Mouse (Mus musculus) liver, embryonic 14.5 days (tissue): ENCODE data around the gene Col26a1. TPM values are rescaled to one million over a fixed set of nuclear protein-coding genes. Genes with fewer than 3 reads are reported as not detected.
A peak's percentile ranks its signal among the peaks of the same experiment; 100 is the strongest.

Experiments used
- ATAC-seq: fragments of 200-750 bp; cut with Nextera tagmentation; 2 replicates; pipeline ENCODE4 v1.8.0; 2017; ENCODE audit warnings: moderate number of reproducible peaks, mild to moderate bottlenecking, moderate library complexity; ENCODE audit not compliant: insufficient read depth
- DNase-seq, 3 experiments: peaks; one replicate each; pipeline ENCODE4 v3.0.0-alpha.2; 2012 to 2013; ENCODE audit warnings: low read depth in 3 of 3, low spot score in 3 of 3
- H3K27ac ChIP-seq: fragments of 300-500 bp; sonication (generic); 2 replicates; pipeline ENCODE4 v1.5.1; 2014; ENCODE audit warnings: moderate library complexity, mild to moderate bottlenecking, control low read depth, inconsistent platforms
- H3K27me3 ChIP-seq: fragments of 300-500 bp; sonication (generic); 2 replicates; pipeline ENCODE4 v1.6.1; 2014; ENCODE audit warnings: mild to moderate bottlenecking, low read length, moderate library complexity; ENCODE audit not compliant: control insufficient read depth, insufficient read depth
- H3K36me3 ChIP-seq: fragments of 300-500 bp; sonication (generic); replicated peaks from 2 replicates; pipeline ENCODE4 v1.6.1; 2014; ENCODE audit warnings: low read depth; ENCODE audit not compliant: control insufficient read depth, insufficient read depth
- H3K4me1 ChIP-seq, 2 experiments: fragments of 200-500 bp in 1 of 2; fragments of 300-500 bp in 1 of 2; sonication (generic) in 1 of 2; replicated peaks; 2 replicates each; pipeline ENCODE4 v1.6.1; 2012 to 2014; ENCODE audit warnings: antibody characterized with exemption in 1 of 2, inconsistent platforms in 1 of 2, low read length in 1 of 2; ENCODE audit not compliant: control insufficient read depth in 2 of 2, insufficient read depth in 2 of 2
- H3K4me2 ChIP-seq: fragments of 300-500 bp; sonication (generic); 2 replicates; pipeline ENCODE4 v1.6.1; 2014; ENCODE audit warnings: low read depth, mild to moderate bottlenecking, control low read depth, moderate library complexity
- H3K4me3 ChIP-seq, 2 experiments: fragments of 200-500 bp in 1 of 2; fragments of 300-500 bp in 1 of 2; sonication (generic) in 1 of 2; 2 replicates each; pipeline ENCODE4 v1.5.1; 2012 to 2014; ENCODE audit warnings: low read depth in 2 of 2, low read length in 2 of 2, mild to moderate bottlenecking in 2 of 2, control low read depth in 1 of 2, inconsistent platforms in 1 of 2, moderate library complexity in 1 of 2; ENCODE audit not compliant: insufficient read depth in 1 of 2
- H3K9ac ChIP-seq: fragments of 300-500 bp; sonication (generic); replicated peaks from 2 replicates; pipeline ENCODE4 v1.6.1; 2014; ENCODE audit warnings: mild to moderate bottlenecking, control low read depth, moderate library complexity
- H3K9me3 ChIP-seq: fragments of 300-500 bp; sonication (generic); 2 replicates; pipeline ENCODE4 v1.6.1; 2016; ENCODE audit warnings: low read length, mixed read lengths; ENCODE audit not compliant: control insufficient read depth
- CTCF ChIP-seq: IDR thresholded peaks from 2 replicates; pipeline ENCODE4 v1.5.1; 2016; ENCODE audit warnings: antibody characterized with exemption, low read depth, control low read depth
- EP300 ChIP-seq: IDR thresholded peaks from 2 replicates; pipeline ENCODE4 v1.6.1; 2016; ENCODE audit warnings: antibody characterized with exemption, low read depth
- WGBS: fragments of 180-500 bp; shearing (Covaris S2); extraction: QIAGEN DNeasy Blood & Tissue Kit; methylation state at CpG from one replicate; pipeline ENCODE4 v1.1.7; 2014; ENCODE audit not compliant: insufficient replicate concordance; 5-methylcytosine and 5-hydroxymethylcytosine counted together
- polyA plus RNA-seq, 2 experiments: library from polyadenylated mRNA; depleted of rRNA in 1 of 2; stranded (reverse) in 1 of 2; unstranded in 1 of 2; fragments of >200 nt; fragmentation: Nextera tagmentation in 1 of 2; extraction: Ambion mirVana in 1 of 2; gene quantifications; 2 replicates each; pipeline versions ENCODE4 v1.2.1 to v1.2.3; 2012 to 2014

The Col26a1 gene
- polyA plus RNA-seq, 2 experiments: 0.06 to 0.18 TPM

DNA sequence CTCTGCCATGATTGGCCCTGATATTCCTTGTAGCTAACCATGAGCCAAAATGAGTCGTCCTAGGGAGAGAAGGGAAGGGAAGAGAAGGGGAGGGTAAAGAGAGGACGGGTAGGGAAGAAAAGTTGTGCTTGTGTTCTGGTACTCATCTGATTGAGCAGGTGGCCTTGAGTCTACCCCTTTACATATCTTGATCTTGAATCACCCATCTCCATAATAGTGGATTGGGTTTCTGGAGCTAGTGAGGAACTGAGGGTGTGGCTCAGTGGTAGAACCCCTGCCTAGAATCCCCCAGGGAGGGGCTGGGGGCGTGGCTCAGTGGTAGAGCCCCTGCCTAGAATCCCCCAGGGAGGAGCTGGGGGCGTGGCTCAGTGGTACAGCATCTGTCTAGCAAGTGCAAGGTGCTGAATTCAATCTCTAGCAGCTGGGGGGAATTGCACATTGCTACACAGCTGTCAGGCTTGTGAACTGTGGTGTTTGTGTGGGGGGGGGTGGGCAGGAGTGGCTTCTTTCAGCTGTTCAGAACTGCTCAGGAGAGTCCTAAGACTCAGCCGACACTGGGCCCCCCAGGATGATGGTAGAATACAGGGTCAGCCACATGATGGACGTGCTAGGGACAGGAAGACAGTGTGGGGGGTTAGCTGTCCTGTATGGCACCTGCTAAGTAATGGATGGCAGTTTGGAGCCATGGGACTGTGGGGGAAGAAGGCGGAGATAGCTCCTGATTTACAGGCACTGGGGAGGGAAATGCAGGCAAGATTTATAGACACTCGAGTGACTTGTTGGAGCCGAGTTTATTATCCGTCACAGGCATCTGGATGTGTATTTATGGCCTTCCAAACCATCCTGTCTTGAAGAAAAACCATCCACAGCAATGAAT lies 166.1 kb downstream of the Col26a1 start:
- WGBS: 34% methylated on average over 10 of the region's 10 CpGs
- ATAC-seq (no peak), DNase-seq (no peak)
- no peak overlapping the region for H3K4me3 ChIP-seq
- H3K9ac ChIP-seq: no peak overlapping the region
- H3K27ac ChIP-seq: no peak overlapping the region
- H3K4me1 ChIP-seq: no peaks in the 10 kb centered on the region
- no peak overlapping the region for H3K4me2 ChIP-seq
- H3K27me3 ChIP-seq: no peaks in the 10 kb centered on the region; the same call in 1 of the 2 replicates
- no peaks in the 10 kb centered on the region for H3K36me3 ChIP-seq
- TF ChIP-seq EP300 (no peak), CTCF (no peak)
- no peaks in the 10 kb centered on the region for H3K9me3 ChIP-seq

DNA sequence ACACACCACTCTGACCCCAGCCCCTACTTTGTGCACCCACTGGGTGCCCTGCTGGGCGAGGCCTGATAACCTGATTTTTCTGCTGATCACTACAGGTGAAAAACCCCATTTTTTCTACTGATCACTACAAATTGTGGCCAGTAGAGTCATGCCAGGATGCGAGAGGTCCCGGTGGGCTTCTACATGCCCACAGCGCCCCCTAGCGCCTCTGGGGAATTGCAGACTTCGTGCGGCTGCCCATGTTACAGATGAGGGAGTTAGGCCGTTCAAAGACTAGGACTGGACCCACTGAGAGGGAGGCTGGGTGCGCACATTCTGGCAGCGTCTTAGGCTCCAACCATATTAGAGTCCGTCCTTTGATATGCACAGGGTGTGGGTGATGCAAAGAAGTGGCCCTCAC lies 168.1 kb downstream of the Col26a1 start:
- H3K4me1 ChIP-seq: no peaks in the 10 kb centered on the region
- H3K36me3 ChIP-seq: no peaks in the 10 kb centered on the region
- H3K4me3 ChIP-seq: no peak overlapping the region
- no peak overlapping the region for H3K4me2 ChIP-seq
- H3K27ac ChIP-seq: no peak overlapping the region
- TF ChIP-seq EP300: no peak
- TF ChIP-seq CTCF: peak; percentile 66
- DNase-seq (no peak), ATAC-seq (no peak)
- H3K27me3 ChIP-seq: no peaks in the 10 kb centered on the region; the same call in 1 of the 2 replicates
- 17% methylated on average over 11 of the region's 11 CpGs for WGBS
- H3K9me3 ChIP-seq: no peaks in the 10 kb centered on the region
- H3K9ac ChIP-seq: no peak overlapping the region

DNA sequence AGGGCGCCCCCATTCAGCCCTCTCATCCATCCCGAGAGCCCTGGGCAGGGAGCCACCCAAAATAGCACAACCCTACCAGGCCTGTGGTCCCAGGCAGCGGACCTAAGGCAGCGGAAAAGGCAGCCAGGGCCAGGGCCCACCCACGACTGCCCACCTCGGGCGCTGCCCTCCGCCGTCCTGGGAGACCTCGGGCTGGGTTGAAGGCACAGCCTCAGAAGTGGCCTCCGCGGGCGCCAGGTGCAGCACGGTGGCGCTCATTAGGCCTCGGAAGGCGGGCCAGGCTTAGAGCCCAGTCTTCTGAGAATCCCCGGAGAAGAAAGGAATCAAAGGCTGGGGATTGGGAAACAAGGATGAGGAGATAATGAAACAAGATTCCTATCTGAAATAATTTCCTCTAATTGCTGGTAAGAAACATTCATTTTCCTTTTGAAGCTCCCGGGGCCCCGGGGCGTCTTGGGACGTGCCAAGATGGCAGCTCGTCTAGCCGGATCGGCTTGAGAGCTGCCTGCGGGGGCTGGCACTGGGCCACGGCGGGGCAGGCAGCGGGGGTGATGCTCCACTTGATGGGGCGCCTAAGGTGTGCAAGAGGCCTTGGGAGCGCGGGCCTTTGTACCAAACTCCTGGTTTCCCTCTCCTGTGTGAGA lies 168.7 kb downstream of the Col26a1 start:
- no peaks in the 10 kb centered on the region for H3K36me3 ChIP-seq
- H3K4me1 ChIP-seq: no peaks in the 10 kb centered on the region
- WGBS: 30% methylated on average over 32 of the region's 32 CpGs
- DNase-seq: no peak
- no peaks in the 10 kb centered on the region for H3K9me3 ChIP-seq
- ATAC-seq: no peak
- no peak overlapping the region for H3K27ac ChIP-seq
- no peak overlapping the region for H3K9ac ChIP-seq
- H3K4me3 ChIP-seq: no peak overlapping the region
- H3K27me3 ChIP-seq: no peaks in the 10 kb centered on the region; the same call in 1 of the 2 replicates
- no peak overlapping the region for H3K4me2 ChIP-seq
- no peak for TF ChIP-seq CTCF
- no peak for TF ChIP-seq EP300

DNA sequence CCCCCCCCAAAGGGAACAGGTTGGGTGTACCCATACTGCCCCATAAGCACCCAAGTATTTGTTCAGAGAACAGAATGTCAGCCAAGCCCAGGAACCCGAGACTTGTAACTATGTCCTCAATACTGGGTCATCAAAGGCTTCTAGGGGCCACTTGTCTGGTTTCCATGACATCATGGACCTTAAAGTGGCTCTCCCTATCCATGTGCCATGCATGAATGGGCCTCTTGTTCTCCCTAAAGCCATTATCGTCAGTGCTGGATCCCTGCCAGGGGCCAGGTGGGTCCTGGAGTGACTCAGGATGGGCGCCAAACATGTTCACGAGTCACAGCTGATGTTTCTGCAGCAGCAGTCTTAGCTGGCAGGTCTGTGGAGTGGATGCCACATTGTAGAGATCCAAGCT lies 172.3 kb downstream of the Col26a1 start:
- WGBS: 52% methylated on average over 4 of the region's 4 CpGs
- H3K9ac ChIP-seq: no peak overlapping the region
- H3K27ac ChIP-seq: no peak overlapping the region
- no peaks in the 10 kb centered on the region; the same call in 1 of the 2 replicates for H3K27me3 ChIP-seq
- no peaks in the 10 kb centered on the region for H3K9me3 ChIP-seq
- H3K4me2 ChIP-seq: no peak overlapping the region
- H3K4me3 ChIP-seq: no peak overlapping the region
- no peak for ATAC-seq
- DNase-seq: no peak
- TF ChIP-seq CTCF (no peak), EP300 (no peak)
- no peaks in the 10 kb centered on the region for H3K4me1 ChIP-seq
- no peaks in the 10 kb centered on the region for H3K36me3 ChIP-seq

DNA sequence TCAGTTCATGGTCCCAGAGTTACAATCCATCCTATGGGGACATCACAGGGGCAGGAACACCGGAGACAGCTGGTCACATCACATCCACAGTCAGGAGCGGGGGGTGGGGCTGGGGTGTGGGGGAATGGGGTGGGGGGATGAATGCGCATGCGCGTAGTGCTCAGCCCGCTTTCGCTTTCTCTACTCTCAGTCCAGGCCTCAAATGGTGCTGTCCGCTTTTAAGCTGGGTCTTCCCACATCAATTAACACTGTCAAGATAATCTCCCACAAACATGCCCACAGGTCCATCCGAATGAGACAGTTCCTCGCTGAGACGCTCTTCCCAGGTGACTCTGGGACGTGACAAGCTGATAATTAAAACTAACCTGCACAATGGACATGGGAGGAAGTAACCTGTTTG lies 174.9 kb downstream of the Col26a1 start:
- H3K36me3 ChIP-seq: no peaks in the 10 kb centered on the region
- H3K4me1 ChIP-seq: no peaks in the 10 kb centered on the region
- WGBS: 52% methylated on average over 12 of the region's 12 CpGs
- no peak overlapping the region for H3K4me3 ChIP-seq
- DNase-seq: no peak
- no peak overlapping the region for H3K9ac ChIP-seq
- no peaks in the 10 kb centered on the region for H3K27me3 ChIP-seq
- no peak overlapping the region for H3K27ac ChIP-seq
- no peak for ATAC-seq
- TF ChIP-seq EP300: no peak
- TF ChIP-seq CTCF: no peak
- no peaks in the 10 kb centered on the region for H3K9me3 ChIP-seq
- no peak overlapping the region for H3K4me2 ChIP-seq
